Mouse (Mus musculus) liver, embryonic 14.5 days (tissue): ENCODE measurements around the gene Cacna1d. TPM values are rescaled to one million over a fixed set of nuclear protein-coding genes. Genes with fewer than 3 reads are reported as not detected.

Source experiments
- ATAC-seq: fragments of 200-750 bp; cut with Nextera tagmentation; 2 replicates; pipeline ENCODE4 v1.8.0; 2017; ENCODE audit warnings: moderate number of reproducible peaks, mild to moderate bottlenecking, moderate library complexity; ENCODE audit not compliant: insufficient read depth
- DNase-seq, 3 experiments: peaks; one replicate each; pipeline ENCODE4 v3.0.0-alpha.2; 2012 to 2013; ENCODE audit warnings: low read depth in 3 of 3, low spot score in 3 of 3
- H3K27ac ChIP-seq: fragments of 300-500 bp; sonication (generic); 2 replicates; pipeline ENCODE4 v1.5.1; 2014; ENCODE audit warnings: moderate library complexity, mild to moderate bottlenecking, control low read depth, inconsistent platforms
- H3K27me3 ChIP-seq: fragments of 300-500 bp; sonication (generic); 2 replicates; pipeline ENCODE4 v1.6.1; 2014; ENCODE audit warnings: mild to moderate bottlenecking, low read length, moderate library complexity; ENCODE audit not compliant: control insufficient read depth, insufficient read depth
- H3K36me3 ChIP-seq: fragments of 300-500 bp; sonication (generic); replicated peaks from 2 replicates; pipeline ENCODE4 v1.6.1; 2014; ENCODE audit warnings: low read depth; ENCODE audit not compliant: control insufficient read depth, insufficient read depth
- H3K4me1 ChIP-seq, 2 experiments: fragments of 200-500 bp in 1 of 2; fragments of 300-500 bp in 1 of 2; sonication (generic) in 1 of 2; replicated peaks; 2 replicates each; pipeline ENCODE4 v1.6.1; 2012 to 2014; ENCODE audit warnings: antibody characterized with exemption in 1 of 2, inconsistent platforms in 1 of 2, low read length in 1 of 2; ENCODE audit not compliant: control insufficient read depth in 2 of 2, insufficient read depth in 2 of 2
- H3K4me2 ChIP-seq: fragments of 300-500 bp; sonication (generic); 2 replicates; pipeline ENCODE4 v1.6.1; 2014; ENCODE audit warnings: low read depth, mild to moderate bottlenecking, control low read depth, moderate library complexity
- H3K4me3 ChIP-seq, 2 experiments: fragments of 200-500 bp in 1 of 2; fragments of 300-500 bp in 1 of 2; sonication (generic) in 1 of 2; 2 replicates each; pipeline ENCODE4 v1.5.1; 2012 to 2014; ENCODE audit warnings: low read depth in 2 of 2, low read length in 2 of 2, mild to moderate bottlenecking in 2 of 2, control low read depth in 1 of 2, inconsistent platforms in 1 of 2, moderate library complexity in 1 of 2; ENCODE audit not compliant: insufficient read depth in 1 of 2
- H3K9ac ChIP-seq: fragments of 300-500 bp; sonication (generic); replicated peaks from 2 replicates; pipeline ENCODE4 v1.6.1; 2014; ENCODE audit warnings: mild to moderate bottlenecking, control low read depth, moderate library complexity
- H3K9me3 ChIP-seq: fragments of 300-500 bp; sonication (generic); 2 replicates; pipeline ENCODE4 v1.6.1; 2016; ENCODE audit warnings: low read length, mixed read lengths; ENCODE audit not compliant: control insufficient read depth
- CTCF ChIP-seq: IDR thresholded peaks from 2 replicates; pipeline ENCODE4 v1.5.1; 2016; ENCODE audit warnings: antibody characterized with exemption, low read depth, control low read depth
- EP300 ChIP-seq: IDR thresholded peaks from 2 replicates; pipeline ENCODE4 v1.6.1; 2016; ENCODE audit warnings: antibody characterized with exemption, low read depth
- WGBS: fragments of 180-500 bp; shearing (Covaris S2); extraction: QIAGEN DNeasy Blood & Tissue Kit; methylation state at CpG from one replicate; pipeline ENCODE4 v1.1.7; 2014; ENCODE audit not compliant: insufficient replicate concordance; 5-methylcytosine and 5-hydroxymethylcytosine counted together
- polyA plus RNA-seq, 2 experiments: library from polyadenylated mRNA; depleted of rRNA in 1 of 2; stranded (reverse) in 1 of 2; unstranded in 1 of 2; fragments of >200 nt; fragmentation: Nextera tagmentation in 1 of 2; extraction: Ambion mirVana in 1 of 2; gene quantifications; 2 replicates each; pipeline versions ENCODE4 v1.2.1 to v1.2.3; 2012 to 2014

The Cacna1d gene
- polyA plus RNA-seq, 2 experiments, result 0.17 TPM

GRCm38 (mm10) chr14:30257626-30258025 is 233.6 kb downstream of the Cacna1d start:
- Histone ChIP-seq H3K9me3 (no peaks in the 10 kb centered on the region), H3K27ac (no peak overlapping the region), H3K27me3 (no peaks in the 10 kb centered on the region), H3K36me3 (no peaks in the 10 kb centered on the region), H3K4me1 (peaks cover 4 to 11% of the 10 kb centered on the region in 2 experiments; a peak in 3 of 4 replicates), H3K4me2 (no peak overlapping the region), H3K9ac (no peak overlapping the region), H3K4me3 (no peak overlapping the region)
- DNase-seq (no peak), ATAC-seq (no peak)
- TF ChIP-seq CTCF (no peak), EP300 (no peak)
- 48% methylated on average over 4 of the region's 4 CpGs for WGBS

GRCm38 (mm10) chr14:30256486-30256885 is 234.8 kb downstream of the Cacna1d start:
- WGBS, result 44% methylated on average over 4 of the region's 4 CpGs
- Histone ChIP-seq H3K27me3 (no peaks in the 10 kb centered on the region), H3K27ac (no peak overlapping the region), H3K9ac (no peak overlapping the region), H3K9me3 (no peaks in the 10 kb centered on the region), H3K4me2 (no peak overlapping the region), H3K36me3 (no peaks in the 10 kb centered on the region), H3K4me1 (peaks cover 2 to 3% of the 10 kb centered on the region in 2 experiments; a peak in 2 of 4 replicates), H3K4me3 (no peak overlapping the region)
- ATAC-seq (no peak), DNase-seq (no peak)
- TF ChIP-seq EP300, result no peak
- no peak for TF ChIP-seq CTCF

DNA sequence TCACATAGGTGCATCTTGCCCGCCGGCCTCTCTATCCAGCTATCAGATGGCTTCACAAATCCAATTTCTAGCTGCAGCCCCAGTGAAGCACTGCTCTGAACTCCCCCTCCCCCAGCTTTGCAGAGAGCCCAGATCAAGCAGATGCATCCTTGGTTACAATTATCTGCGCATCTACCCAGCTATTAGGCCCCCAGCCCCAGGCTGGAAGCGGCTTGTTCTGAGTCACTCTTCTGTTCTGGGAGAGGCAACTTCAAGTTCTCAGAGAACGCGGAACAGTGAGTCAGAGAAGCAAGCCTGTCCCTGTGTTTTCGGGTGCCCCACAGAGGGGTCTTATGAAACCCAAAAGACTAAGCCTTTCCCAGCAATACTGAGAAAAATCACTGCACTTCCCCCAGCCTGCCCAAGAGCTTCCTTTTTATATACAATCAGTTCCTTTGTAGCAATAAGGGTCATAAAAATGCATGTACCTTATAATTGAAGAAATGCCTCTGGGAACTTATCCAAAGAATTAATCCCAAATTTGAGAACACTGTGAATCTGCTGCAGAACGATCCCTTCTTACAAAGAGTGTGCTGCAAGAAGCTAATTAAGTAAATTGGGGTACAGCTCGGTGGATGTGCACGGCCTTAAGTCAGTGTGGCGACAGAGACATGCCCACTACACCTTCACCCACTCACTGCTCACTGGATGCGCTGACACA is 235.4 kb downstream of the Cacna1d start:
- no peaks in the 10 kb centered on the region for H3K9me3 ChIP-seq
- no peak overlapping the region for H3K27ac ChIP-seq
- DNase-seq (no peak), ATAC-seq (no peak)
- H3K27me3 ChIP-seq, result no peaks in the 10 kb centered on the region
- H3K9ac ChIP-seq, result no peak overlapping the region
- no peak for TF ChIP-seq CTCF
- no peak overlapping the region for H3K4me3 ChIP-seq
- 61% methylated on average over 12 of the region's 12 CpGs for WGBS
- H3K4me2 ChIP-seq, result no peak overlapping the region
- H3K4me1 ChIP-seq, result no peaks in the 10 kb centered on the region
- no peaks in the 10 kb centered on the region for H3K36me3 ChIP-seq

DNA sequence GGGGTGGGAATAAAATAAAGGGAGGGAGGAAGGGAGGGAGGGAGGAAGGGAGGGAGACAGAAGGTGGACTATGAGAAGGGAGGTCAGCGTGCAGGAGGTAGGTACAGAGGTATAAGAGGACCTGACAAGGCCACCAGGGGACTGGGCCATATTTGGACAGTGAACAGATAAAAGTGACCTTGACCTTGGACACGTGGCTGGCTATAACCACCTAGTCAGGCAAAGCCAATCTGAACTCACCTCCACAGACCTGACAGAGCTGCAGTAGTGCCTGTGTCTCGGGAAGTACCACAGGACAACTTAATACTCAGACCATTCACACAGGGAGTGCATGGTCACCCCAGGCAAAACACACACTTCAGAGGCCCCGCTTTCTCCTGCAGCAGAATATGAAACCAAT is 236.5 kb downstream of the Cacna1d start:
- Histone ChIP-seq H3K9ac (no peak overlapping the region), H3K4me1 (no peaks in the 10 kb centered on the region), H3K4me2 (no peak overlapping the region), H3K9me3 (no peaks in the 10 kb centered on the region), H3K27ac (no peak overlapping the region), H3K36me3 (no peaks in the 10 kb centered on the region), H3K4me3 (no peak overlapping the region), H3K27me3 (no peaks in the 10 kb centered on the region)
- ATAC-seq, result no peak
- DNase-seq, result no peak
- 57% methylated on average over 4 of the region's 4 CpGs for WGBS
- TF ChIP-seq EP300 (no peak), CTCF (no peak)

DNA sequence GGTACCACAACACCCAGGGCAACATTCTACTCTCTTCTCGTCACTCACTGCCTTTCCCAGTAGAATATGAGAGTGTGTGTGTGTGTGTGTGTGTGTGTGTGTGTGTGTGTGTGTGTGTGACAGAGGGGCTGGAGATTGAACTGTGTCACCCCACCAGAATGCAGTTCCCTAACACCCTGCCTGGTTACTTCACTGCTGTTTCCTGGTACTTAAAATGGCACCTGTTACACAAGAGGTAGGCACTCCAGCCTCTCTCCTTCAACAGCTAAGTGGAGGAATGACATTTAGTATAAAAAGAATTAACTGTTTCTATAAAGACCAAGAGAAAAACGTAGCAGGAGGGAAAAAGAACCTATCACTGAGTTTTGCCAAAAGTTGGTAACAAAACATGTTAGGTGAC is 238.4 kb downstream of the Cacna1d start:
- Histone ChIP-seq H3K9ac (no peak overlapping the region), H3K4me3 (no peak overlapping the region), H3K4me1 (peaks cover 0 to 4% of the 10 kb centered on the region in 2 experiments; a peak in 1 of 4 replicates), H3K36me3 (no peaks in the 10 kb centered on the region), H3K4me2 (no peak overlapping the region), H3K27me3 (no peaks in the 10 kb centered on the region), H3K9me3 (no peaks in the 10 kb centered on the region), H3K27ac (no peak overlapping the region)
- ATAC-seq (no peak), DNase-seq (no peak)
- no peak for TF ChIP-seq EP300
- TF ChIP-seq CTCF, result no peak
- WGBS, result 33% methylated on average over 2 of the region's 2 CpGs
